In the genomic region with DNA sequence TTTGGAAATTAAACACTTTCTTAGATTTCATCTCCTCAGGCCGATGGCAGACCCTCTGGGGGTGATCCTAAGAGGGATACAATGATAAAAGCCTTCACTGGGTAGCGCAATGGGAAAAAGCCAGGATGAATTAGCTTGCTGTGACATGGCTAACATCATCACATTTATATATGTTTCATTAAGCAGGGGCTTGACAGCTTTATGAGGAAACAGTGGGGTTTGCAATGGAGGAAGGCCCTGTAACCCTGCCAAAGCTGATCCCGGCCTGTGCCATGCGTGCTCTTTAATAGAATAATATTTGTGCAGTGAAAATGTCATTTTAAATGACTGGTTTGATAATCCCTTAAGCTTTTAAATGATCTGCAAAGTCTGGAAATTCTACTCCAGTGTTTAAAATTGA, we compare ENCODE assay signal across 18 mouse cellular contexts.
DNase-seq lines count a peak whose midpoint lies in the region; ATAC-seq and TF ChIP-seq lines count a peak whose summit lies in the region.
"Had no signal": no experiment of that assay in that cellular context is flagged by ENCODE, and none has a peak within 500 bp of the region (broad histone marks: within the 10 kb centered on the region; RNA-seq: fewer than 3 reads in every experiment).

No protein-coding gene starts in this region.

- WGBS in hindbrain, embryonic 10.5 days = 78% methylated on average over 4 of the region's 4 CpGs
- 53% methylated on average over 4 of the region's 4 CpGs for WGBS in hindbrain, embryonic 14.5 days
- WGBS in neural tube, embryonic 11.5 days = 56% methylated on average over 4 of the region's 4 CpGs
- WGBS in neural tube, embryonic 15.5 days = 37% methylated on average over 4 of the region's 4 CpGs
- 46% methylated on average over 4 of the region's 4 CpGs for WGBS in embryonic facial prominence, embryonic 14.5 days
- 25% methylated on average over 4 of the region's 4 CpGs for WGBS in limb, embryonic 14.5 days

- H3K27ac ChIP-seq in hindbrain, embryonic 10.5 days = peak overlapping the region; percentile 60
- H3K27ac ChIP-seq in hindbrain, embryonic 14.5 days = no peak overlapping the region
- peak overlapping the region; percentile 6; the same call in 1 of the 2 replicates for H3K27ac ChIP-seq in neural tube, embryonic 11.5 days (ENCODE audit: low read depth, low read length)
- no peak overlapping the region; the same call in 1 of the 2 replicates for H3K27ac ChIP-seq in neural tube, embryonic 15.5 days (replicated peaks)
- peak overlapping the region; percentile 52 for H3K27ac ChIP-seq in embryonic facial prominence, embryonic 14.5 days (replicated peaks; ENCODE audit: low read depth, low read length)
- no peak overlapping the region; the same call in 1 of the 2 replicates for H3K27ac ChIP-seq in limb, embryonic 14.5 days (replicated peaks; ENCODE audit: low read depth, low read length)
- H3K27ac ChIP-seq: kidney, embryonic 15.5 days; macrophage had no signal

- DNase-seq in hindbrain, embryonic 10.5 days (ENCODE audit: low spot score) = no peak
- no peak for DNase-seq in hindbrain, embryonic 14.5 days (ENCODE audit: low spot score)
- no peak for DNase-seq in neural tube, embryonic 11.5 days (ENCODE audit: low spot score)
- peak; percentile 34 for DNase-seq in embryonic facial prominence, embryonic 14.5 days (ENCODE audit: low spot score)
- DNase-seq in limb, embryonic 14.5 days (ENCODE audit: low spot score) = peak; percentile 42
- no peak for DNase-seq in right cerebral cortex, postnatal 10 days (ENCODE audit: low spot score in 2 of 2)
- no peak for DNase-seq in layer of hippocampus, adult 9-10 months (ENCODE audit: low spot score)
- DNase-seq: cerebellum, adult 9-10 months; gastrocnemius, postnatal 25 days; heart, postnatal 14 days; lung, adult 18-20 months; midbrain, embryonic 14.5 days; thymus, postnatal 4 days had no signal

- peaks cover 8% of the 10 kb centered on the region for H3K27me3 ChIP-seq in hindbrain, embryonic 10.5 days (ENCODE audit: insufficient read depth, poor library complexity, severe bottlenecking)
- no peaks in the 10 kb centered on the region for H3K27me3 ChIP-seq in hindbrain, embryonic 14.5 days (ENCODE audit: control insufficient read depth, insufficient read depth, low read length)
- H3K27me3 ChIP-seq in neural tube, embryonic 11.5 days (ENCODE audit: control insufficient read depth, insufficient read depth, low read length) = no peaks in the 10 kb centered on the region
- H3K27me3 ChIP-seq in neural tube, embryonic 15.5 days (replicated peaks) = no peaks in the 10 kb centered on the region
- H3K27me3 ChIP-seq in embryonic facial prominence, embryonic 14.5 days (replicated peaks; ENCODE audit: control insufficient read depth, insufficient read depth, low read length) = no peaks in the 10 kb centered on the region
- no peaks in the 10 kb centered on the region for H3K27me3 ChIP-seq in limb, embryonic 14.5 days (ENCODE audit: control insufficient read depth, insufficient read depth, low read length)
- H3K27me3 ChIP-seq: kidney, embryonic 15.5 days had no signal

- TF ChIP-seq POLR2A in limb, embryonic 14.5 days (IDR thresholded peaks at IDR 0.05; ENCODE audit: borderline replicate concordance, extremely low read depth, insufficient read depth, insufficient read length) = no peak

- no peak overlapping the region for H3K4me2 ChIP-seq in hindbrain, embryonic 14.5 days (replicated peaks)
- H3K4me2 ChIP-seq in neural tube, embryonic 11.5 days (ENCODE audit: low read depth) = no peak overlapping the region
- H3K4me2 ChIP-seq in neural tube, embryonic 15.5 days = no peak overlapping the region
- no peak overlapping the region for H3K4me2 ChIP-seq in embryonic facial prominence, embryonic 14.5 days (ENCODE audit: low read depth, low read length)
- 0 out of 2 replicates have a peak overlapping the region, but pooled peaks have one; percentile 5 for H3K4me2 ChIP-seq in limb, embryonic 14.5 days (replicated peaks; ENCODE audit: low read depth, low read length, severe bottlenecking)
- H3K4me2 ChIP-seq: heart, embryonic 11.5 days; kidney, embryonic 15.5 days had no signal

- no peak overlapping the region for H3K4me3 ChIP-seq in hindbrain, embryonic 10.5 days
- no peak overlapping the region for H3K4me3 ChIP-seq in hindbrain, embryonic 14.5 days (replicated peaks; ENCODE audit: low read length)
- H3K4me3 ChIP-seq in neural tube, embryonic 11.5 days (ENCODE audit: low read depth, low read length) = no peak overlapping the region
- H3K4me3 ChIP-seq in neural tube, embryonic 15.5 days (replicated peaks) = no peak overlapping the region
- H3K4me3 ChIP-seq in embryonic facial prominence, embryonic 14.5 days (ENCODE audit: low read depth, low read length) = no peak overlapping the region
- H3K4me3 ChIP-seq in limb, embryonic 14.5 days (replicated peaks; ENCODE audit: low read length) = no peak overlapping the region
- H3K4me3 ChIP-seq: kidney, embryonic 15.5 days had no signal

- ATAC-seq in hindbrain, embryonic 14.5 days (ENCODE audit: low FRiP score) = no peak
- ATAC-seq in neural tube, embryonic 11.5 days (ENCODE audit: insufficient read depth, low FRiP score, low TSS enrichment) = no peak
- no peak for ATAC-seq in neural tube, embryonic 15.5 days (ENCODE audit: low FRiP score)
- peak; percentile 42 for ATAC-seq in embryonic facial prominence, embryonic 14.5 days (ENCODE audit: low read depth)
- ATAC-seq in limb, embryonic 14.5 days (ENCODE audit: low FRiP score, low read depth) = 0 out of 2 replicates have a peak, but pooled peaks have one; percentile 44
- ATAC-seq: inflammation-experienced regulatory T-cells, adult 6 months had no signal

- no peaks in the 10 kb centered on the region for H3K9me3 ChIP-seq in hindbrain, embryonic 10.5 days
- no peaks in the 10 kb centered on the region for H3K9me3 ChIP-seq in hindbrain, embryonic 14.5 days (ENCODE audit: control insufficient read depth, low read length)
- no peaks in the 10 kb centered on the region for H3K9me3 ChIP-seq in neural tube, embryonic 11.5 days (ENCODE audit: control insufficient read depth, low read length)
- no peaks in the 10 kb centered on the region for H3K9me3 ChIP-seq in neural tube, embryonic 15.5 days (replicated peaks)
- no peaks in the 10 kb centered on the region for H3K9me3 ChIP-seq in embryonic facial prominence, embryonic 14.5 days (ENCODE audit: control insufficient read depth, low read length)
- H3K9me3 ChIP-seq in limb, embryonic 14.5 days (ENCODE audit: control insufficient read depth, low read length) = no peaks in the 10 kb centered on the region
- H3K9me3 ChIP-seq: kidney, embryonic 15.5 days had no signal

- H3K36me3 ChIP-seq in hindbrain, embryonic 10.5 days = no peaks in the 10 kb centered on the region
- no peaks in the 10 kb centered on the region for H3K36me3 ChIP-seq in hindbrain, embryonic 14.5 days (replicated peaks; ENCODE audit: control insufficient read depth, insufficient read depth)
- no peaks in the 10 kb centered on the region for H3K36me3 ChIP-seq in neural tube, embryonic 11.5 days (ENCODE audit: control insufficient read depth, insufficient read depth, low read length)
- H3K36me3 ChIP-seq in neural tube, embryonic 15.5 days = no peaks in the 10 kb centered on the region
- H3K36me3 ChIP-seq in embryonic facial prominence, embryonic 14.5 days (ENCODE audit: control insufficient read depth, insufficient read depth, low read length) = no peaks in the 10 kb centered on the region
- no peaks in the 10 kb centered on the region for H3K36me3 ChIP-seq in limb, embryonic 14.5 days (ENCODE audit: control insufficient read depth, insufficient read depth, low read length)
- H3K36me3 ChIP-seq: kidney, embryonic 15.5 days had no signal

- H3K9ac ChIP-seq in hindbrain, embryonic 14.5 days = no peak overlapping the region
- no peak overlapping the region for H3K9ac ChIP-seq in neural tube, embryonic 11.5 days (ENCODE audit: low read length)
- no peak overlapping the region for H3K9ac ChIP-seq in neural tube, embryonic 15.5 days (replicated peaks)
- no peak overlapping the region for H3K9ac ChIP-seq in embryonic facial prominence, embryonic 14.5 days (ENCODE audit: low read depth, low read length)
- no peak overlapping the region for H3K9ac ChIP-seq in limb, embryonic 14.5 days (ENCODE audit: low read depth, low read length, severe bottlenecking)
- H3K9ac ChIP-seq: kidney, embryonic 15.5 days had no signal

- peaks cover 29% of the 10 kb centered on the region for H3K4me1 ChIP-seq in hindbrain, embryonic 10.5 days (replicated peaks)
- H3K4me1 ChIP-seq in hindbrain, embryonic 14.5 days (replicated peaks; ENCODE audit: control insufficient read depth, insufficient read depth, low read length) = no peaks in the 10 kb centered on the region
- peaks cover 5% of the 10 kb centered on the region; the same call in 1 of the 2 replicates for H3K4me1 ChIP-seq in neural tube, embryonic 11.5 days (ENCODE audit: control insufficient read depth, insufficient read depth, low read length)
- peaks cover 14% of the 10 kb centered on the region for H3K4me1 ChIP-seq in neural tube, embryonic 15.5 days
- H3K4me1 ChIP-seq in embryonic facial prominence, embryonic 14.5 days (ENCODE audit: control insufficient read depth, insufficient read depth, low read length) = peaks cover 26% of the 10 kb centered on the region
- peaks cover 31% of the 10 kb centered on the region for H3K4me1 ChIP-seq in limb, embryonic 14.5 days (ENCODE audit: control insufficient read depth, insufficient read depth, low read length)

Comparison
In these comparisons a context has a peak if more than half of its experiments do, and no peak if none do; other contexts are left out.
1. H3K27ac ChIP-seq: peak in hindbrain, embryonic 10.5 days (single experiment), neural tube, embryonic 11.5 days (single experiment) and embryonic facial prominence, embryonic 14.5 days (single experiment); none in hindbrain, embryonic 14.5 days (single experiment), neural tube, embryonic 15.5 days (single experiment) and limb, embryonic 14.5 days (single experiment).
2. DNase-seq: peak in embryonic facial prominence, embryonic 14.5 days (single experiment) and limb, embryonic 14.5 days (single experiment); none in hindbrain, embryonic 10.5 days (single experiment), hindbrain, embryonic 14.5 days (single experiment), neural tube, embryonic 11.5 days (single experiment), right cerebral cortex, postnatal 10 days (0 of 2) and layer of hippocampus, adult 9-10 months (single experiment).
3. ATAC-seq: peak in embryonic facial prominence, embryonic 14.5 days (single experiment) and limb, embryonic 14.5 days (single experiment); none in hindbrain, embryonic 14.5 days (single experiment), neural tube, embryonic 11.5 days (single experiment) and neural tube, embryonic 15.5 days (single experiment).